Mouse (Mus musculus) CH12.LX (cell line): ENCODE results near the gene Fer.

Experiments
- BHLHE40 ChIP-seq: IDR thresholded peaks from 2 replicates; pipeline ENCODE4 v1.6.1; 2011; ENCODE audit warnings: mild to moderate bottlenecking, low read depth, low read length, improper control_type of control experiment
- CTCF ChIP-seq, 2 experiments: IDR thresholded peaks in 1 of 2; conservative IDR thresholded peaks in 1 of 2; 2 replicates each; pipeline ENCODE4 v1.5.1; 2011 to 2012; ENCODE audit warnings: low read depth in 2 of 2, low read length in 2 of 2, improper control_type of control experiment in 1 of 2, inconsistent platforms in 1 of 2, mild to moderate bottlenecking in 1 of 2, moderate library complexity in 1 of 2
- ETS1 ChIP-seq: conservative IDR thresholded peaks from 2 replicates; pipeline ENCODE4 v1.6.1; 2012; ENCODE audit warnings: low read depth, mild to moderate bottlenecking, inconsistent platforms, low read length, improper control_type of control experiment, moderate library complexity
- GABPA ChIP-seq: IDR thresholded peaks from 2 replicates; pipeline ENCODE4 v1.6.1; 2012; ENCODE audit warnings: low read depth, low read length, improper control_type of control experiment, inconsistent platforms; ENCODE audit not compliant: insufficient replicate concordance
- HCFC1 ChIP-seq: IDR thresholded peaks from 2 replicates; pipeline ENCODE4 v1.6.1; 2012; ENCODE audit warnings: low read depth, mild to moderate bottlenecking, inconsistent platforms, low read length, improper control_type of control experiment
- JUND ChIP-seq: conservative IDR thresholded peaks from 2 replicates; pipeline ENCODE4 v1.6.1; 2011; ENCODE audit warnings: low read depth, low read length, improper control_type of control experiment
- MAFK ChIP-seq: IDR thresholded peaks from 2 replicates; pipeline ENCODE4 v1.6.1; 2011; ENCODE audit warnings: low read length, improper control_type of control experiment; ENCODE audit not compliant: insufficient replicate concordance
- MAZ ChIP-seq: IDR thresholded peaks from 2 replicates; pipeline ENCODE4 v1.6.1; 2012; ENCODE audit warnings: low read depth, mild to moderate bottlenecking, inconsistent platforms, low read length, improper control_type of control experiment, moderate library complexity
- NRF1 ChIP-seq: IDR thresholded peaks from 2 replicates; pipeline ENCODE4 v1.6.1; 2014; ENCODE audit warnings: low read depth, mild to moderate bottlenecking, inconsistent platforms, low read length, improper control_type of control experiment, moderate library complexity
- POLR2A ChIP-seq: IDR thresholded peaks from 2 replicates; pipeline ENCODE4 v1.6.1; 2011; ENCODE audit warnings: low read depth, mild to moderate bottlenecking, improper control_type of control experiment, low read length
- RCOR1 ChIP-seq: conservative IDR thresholded peaks from 2 replicates; pipeline ENCODE4 v1.6.1; 2012; ENCODE audit warnings: low read depth, mild to moderate bottlenecking, inconsistent platforms, low read length, improper control_type of control experiment
- USF1 ChIP-seq: IDR thresholded peaks from 2 replicates; pipeline ENCODE4 v1.6.1; 2014; ENCODE audit warnings: low read depth, mild to moderate bottlenecking, inconsistent platforms, low read length, improper control_type of control experiment

- TF ChIP-seq RCOR1 (no peak), POLR2A (no peak), ETS1 (no peak), CTCF (conservative IDR thresholded peaks at IDR 0.05 in 1 of 2, IDR thresholded peaks at IDR 0.05 in 1 of 2; ENCODE audit: low read depth in 2 of 2, low read length in 2 of 2) (no peak), NRF1 (no peak), MAZ (no peak), BHLHE40 (no peak), HCFC1 (no peak), USF1 (no peak), MAFK (no peak), JUND (no peak), GABPA (no peak)
These were observed 36.7 kb upstream of the Fer start for GRCm38 (mm10) chr17:63826196-63826595.
